Mouse (Mus musculus) heart, postnatal 14 days (tissue): ENCODE data around the gene Zfp280c. TPM values are rescaled to one million over a fixed set of nuclear protein-coding genes. Genes with fewer than 3 reads are reported as not detected.

Source experiments
- DNase-seq, 2 experiments: peaks; one replicate each; pipeline ENCODE4 v3.0.0; 2021 to 2022
- intact Hi-C: fragments of 180-260 bp; cut with DNase I; formaldehyde crosslinking; loops from one replicate; pipeline ENCODE4 v1.15.1; 2025
- long read RNA-seq, 2 experiments: library from polyadenylated mRNA; stranded (forward); transcript quantifications; one replicate each; pipeline ENCODE4 v2.0.0; 2021
- total RNA-seq, 2 experiments: library from RNA; stranded (reverse); gene quantifications; 2 replicates each; pipeline ENCODE4 v1.2.3; 2021

Zfp280c gene
- total RNA-seq = 1 to 10 TPM; 8.2 to 9.4 TPM
- long read RNA-seq, experiment 1 = 0 reads
- long read RNA-seq, experiment 2, partial matches to known transcripts = 0 of 2 reads
- long read RNA-seq, experiment 2, other reads (novel, unspliced or antisense) = 2 of 2 reads

- peak; percentile 55 to 56 for DNase-seq
- intact Hi-C loops = no loop called here
Observed at GRCm38 (mm10) chrX:48594099-48594760, at the start of gene Zfp280c. Gene Zfp280c, minus strand, starts transcription at chrX:48594504.

GRCm38 (mm10) chrX:48637032-48637431 lies 42.7 kb upstream of the Zfp280c start:
- intact Hi-C loops = no loop called here

GRCm38 (mm10) chrX:48624054-48624420 lies 29.7 kb upstream of the Zfp280c start:
- intact Hi-C loops = no loop called here
- DNase-seq = no peak

More at GRCm38 (mm10) chrX:48637032-48637431, 42.7 kb upstream of the Zfp280c start:
- no peak for DNase-seq

GRCm38 (mm10) chrX:48623379-48624053 lies 29.2 kb upstream of the Zfp280c start, which contains the start of gene Slc25a14:
Gene Slc25a14, plus strand, starts transcription at chrX:48623413.
- intact Hi-C loops = no loop called here

GRCm38 (mm10) chrX:48623049-48623378 lies 28.7 kb upstream of the Zfp280c start:
- intact Hi-C loops = no loop called here
- DNase-seq = no peak

More at GRCm38 (mm10) chrX:48623379-48624053, 29.2 kb upstream of the Zfp280c start, which contains the start of gene Slc25a14:
- DNase-seq = peak; percentile 68 to 77

- intact Hi-C loops = no loop called here
Observed at GRCm38 (mm10) chrX:48604872-48605271, 10.6 kb upstream of the Zfp280c start.

GRCm38 (mm10) chrX:48596906-48597305 lies 2.6 kb upstream of the Zfp280c start:
- intact Hi-C loops = no loop called here
- no peak for DNase-seq

More at GRCm38 (mm10) chrX:48604872-48605271, 10.6 kb upstream of the Zfp280c start:
- DNase-seq = no peak

- DNase-seq = no peak
- intact Hi-C loops = no loop called here
Observed at GRCm38 (mm10) chrX:48596053-48596452, 1.7 kb upstream of the Zfp280c start.

GRCm38 (mm10) chrX:48593721-48594098 lies 594 bp downstream of the Zfp280c start:
- peak in 1 of 2 experiments; percentile 10 for DNase-seq
- intact Hi-C loops = no loop called here

GRCm38 (mm10) chrX:48583332-48583731 lies 11.0 kb downstream of the Zfp280c start:
- intact Hi-C loops = no loop called here
- DNase-seq = no peak

GRCm38 (mm10) chrX:48532175-48532574 lies 62.1 kb downstream of the Zfp280c start:
- peak; percentile 65 to 80 for DNase-seq
- intact Hi-C loops = loop anchor here (1.0 kb wide), 1 partner anchor 109 kb away; no protein-coding TSS in a partner anchor

- intact Hi-C loops = loop anchor here (5.0 kb wide), 1 partner anchor 539 kb away; no protein-coding TSS in a partner anchor
- no peak for DNase-seq
Observed at GRCm38 (mm10) chrX:48526435-48526834, 67.9 kb downstream of the Zfp280c start.

GRCm38 (mm10) chrX:48525866-48526265 lies 68.4 kb downstream of the Zfp280c start:
- intact Hi-C loops = loop anchor here (5.0 kb wide), 1 partner anchor 539 kb away; no protein-coding TSS in a partner anchor
- no peak for DNase-seq

GRCm38 (mm10) chrX:48525332-48525731 lies 69.0 kb downstream of the Zfp280c start:
- DNase-seq = no peak
- intact Hi-C loops = loop anchor here (5.0 kb wide), 1 partner anchor 538 kb away; no protein-coding TSS in a partner anchor

GRCm38 (mm10) chrX:48523512-48523911 lies 70.8 kb downstream of the Zfp280c start:
- intact Hi-C loops = no loop called here
- no peak for DNase-seq

GRCm38 (mm10) chrX:48521651-48522050 lies 72.7 kb downstream of the Zfp280c start:
- DNase-seq = no peak

GRCm38 (mm10) chrX:48519549-48520085 lies 74.7 kb downstream of the Zfp280c start:
- intact Hi-C loops = no loop called here
- DNase-seq = no peak

More at GRCm38 (mm10) chrX:48521651-48522050, 72.7 kb downstream of the Zfp280c start:
- intact Hi-C loops = no loop called here

- intact Hi-C loops = no loop called here
- peak; percentile 8 to 9 for DNase-seq
Observed at GRCm38 (mm10) chrX:48518808-48519548, 75.3 kb downstream of the Zfp280c start, which contains the start of gene Rab33a. Gene Rab33a, plus strand, starts transcription at chrX:48519285.

GRCm38 (mm10) chrX:48518211-48518807 lies 76.0 kb downstream of the Zfp280c start:
- DNase-seq = no peak
- intact Hi-C loops = no loop called here

- DNase-seq = no peak
- intact Hi-C loops = no loop called here
Observed at GRCm38 (mm10) chrX:48513824-48514223, 80.5 kb downstream of the Zfp280c start.
